Mouse (Mus musculus) embryonic facial prominence, embryonic 15.5 days (tissue): ENCODE data around the gene Trem3. TPM values are rescaled to one million over a fixed set of nuclear protein-coding genes. Genes with fewer than 3 reads are reported as not detected.

Source experiments
- ATAC-seq: fragments of 200-750 bp; cut with Nextera tagmentation; 2 replicates; pipeline ENCODE4 v1.8.0; 2017; ENCODE audit warnings: low read depth, moderate TSS enrichment; ENCODE audit not compliant: insufficient number of reproducible peaks, low FRiP score, low TSS enrichment
- H3K27ac ChIP-seq: fragments of 300-500 bp; sonication (generic); replicated peaks from 2 replicates; pipeline ENCODE4 v1.5.1; 2015; ENCODE audit warnings: mild to moderate bottlenecking, inconsistent platforms
- H3K27me3 ChIP-seq: fragments of 300-500 bp; sonication (generic); 2 replicates; pipeline ENCODE4 v1.6.1; 2015; ENCODE audit warnings: inconsistent platforms
- H3K36me3 ChIP-seq: fragments of 300-500 bp; sonication (generic); 2 replicates; pipeline ENCODE4 v1.6.1; 2015; ENCODE audit warnings: mild to moderate bottlenecking, inconsistent platforms
- H3K4me1 ChIP-seq: fragments of 300-500 bp; sonication (generic); 2 replicates; pipeline ENCODE4 v1.6.1; 2015; ENCODE audit warnings: inconsistent platforms
- H3K4me2 ChIP-seq: fragments of 300-500 bp; sonication (generic); replicated peaks from 2 replicates; pipeline ENCODE4 v1.6.1; 2015; ENCODE audit warnings: mild to moderate bottlenecking, inconsistent platforms
- H3K4me3 ChIP-seq: fragments of 300-500 bp; sonication (generic); replicated peaks from 2 replicates; pipeline ENCODE4 v1.5.1; 2015; ENCODE audit warnings: mild to moderate bottlenecking, inconsistent platforms
- H3K9ac ChIP-seq: fragments of 300-500 bp; sonication (generic); 2 replicates; pipeline ENCODE4 v1.6.1; 2015; ENCODE audit warnings: inconsistent platforms
- H3K9me3 ChIP-seq: fragments of 300-500 bp; sonication (generic); replicated peaks from 2 replicates; pipeline ENCODE4 v1.6.1; 2016; ENCODE audit warnings: inconsistent platforms
- WGBS: fragments of 180-500 bp; shearing (Covaris S2); methylation state at CpG from one replicate; pipeline ENCODE4 v1.1.7; 2015; 5-methylcytosine and 5-hydroxymethylcytosine counted together
- polyA plus RNA-seq: library from polyadenylated mRNA; unstranded; fragments of >200 nt; fragmentation: Nextera tagmentation; extraction: Ambion mirVana; gene quantifications from 2 replicates; pipeline ENCODE4 v1.2.1, GENCODE M21; 2015

Gene Trem3
- polyA plus RNA-seq, 1 experiment from 2014 or later = not detected

GRCm38 (mm10) chr17:48299203-48299602, 51.6 kb downstream of the Trem3 start, which contains the start of gene Treml2:
Treml2 (plus strand) TSS chr17:48299498.
- no peak for ATAC-seq
- 31% methylated on average over 3 of the region's 4 CpGs for WGBS
- H3K4me1 ChIP-seq = no peaks in the 10 kb centered on the region
- H3K27ac ChIP-seq = no peak within 1 kb of the TSS
- no peak within 1 kb of the TSS for H3K4me3 ChIP-seq
- no peak within 1 kb of the TSS for H3K9ac ChIP-seq
- H3K27me3 ChIP-seq = no peaks in the 10 kb centered on the region
- no peaks in the 10 kb centered on the region for H3K9me3 ChIP-seq
- no peaks in the 10 kb centered on the region for H3K36me3 ChIP-seq
- H3K4me2 ChIP-seq = no peak within 1 kb of the TSS

DNA sequence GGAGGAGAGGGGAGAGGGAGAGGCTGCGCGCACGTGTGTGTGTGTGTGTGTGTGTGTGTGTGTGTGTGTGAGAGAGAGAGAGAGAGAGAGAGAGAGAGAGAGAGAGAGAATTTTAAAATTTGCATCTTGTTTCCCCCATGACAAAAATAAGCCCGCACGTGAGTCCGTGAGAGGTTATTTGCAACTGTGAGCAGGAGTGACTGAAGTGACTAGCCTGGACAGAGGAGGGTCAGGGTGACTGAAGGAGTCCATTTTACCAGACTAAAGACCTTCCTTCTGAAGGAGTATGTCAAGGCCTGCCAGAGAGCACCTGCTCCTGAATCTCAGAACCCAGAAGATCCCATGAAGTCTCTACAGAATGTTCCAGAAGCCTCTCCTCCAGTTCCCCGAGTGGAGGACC, 52.2 kb downstream of the Trem3 start:
- Histone ChIP-seq H3K36me3 (no peaks in the 10 kb centered on the region), H3K4me3 (no peak overlapping the region), H3K9me3 (no peaks in the 10 kb centered on the region), H3K27me3 (no peaks in the 10 kb centered on the region), H3K4me1 (no peaks in the 10 kb centered on the region), H3K4me2 (no peak overlapping the region), H3K27ac (no peak overlapping the region), H3K9ac (no peak overlapping the region)
- no peak for ATAC-seq
- 46% methylated on average over 7 of the region's 7 CpGs for WGBS

- no peak overlapping the region for H3K4me2 ChIP-seq
- no peaks in the 10 kb centered on the region for H3K36me3 ChIP-seq
- no peak for ATAC-seq
- H3K4me3 ChIP-seq = no peak overlapping the region
- H3K9me3 ChIP-seq = no peaks in the 10 kb centered on the region
- no peak overlapping the region for H3K27ac ChIP-seq
- no peak overlapping the region for H3K9ac ChIP-seq
- no peaks in the 10 kb centered on the region for H3K4me1 ChIP-seq
- no peaks in the 10 kb centered on the region for H3K27me3 ChIP-seq
- WGBS = 48% methylated on average over 7 of the region's 7 CpGs
Measured at GRCm38 (mm10) chr17:48300199-48300598, 52.6 kb downstream of the Trem3 start.

DNA sequence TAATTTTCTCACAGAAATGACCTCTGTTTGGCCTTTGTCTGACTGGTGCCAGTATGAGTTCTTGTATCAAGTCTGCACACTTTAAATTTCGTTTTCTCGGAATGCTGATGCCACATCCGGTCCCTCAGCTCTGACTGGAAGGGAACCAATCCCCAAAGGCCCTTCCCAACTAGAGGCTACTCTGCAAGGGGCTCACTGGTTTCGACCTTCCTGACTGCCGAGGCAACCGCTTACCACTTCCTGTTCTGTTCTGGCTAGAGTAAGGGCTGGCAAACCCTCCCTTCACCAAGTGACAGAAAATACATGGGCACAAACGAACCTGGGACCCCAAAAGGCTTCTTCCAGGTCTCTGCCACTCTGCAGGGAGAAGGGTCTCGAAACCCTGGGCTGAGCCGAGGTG, 53.3 kb downstream of the Trem3 start:
- Histone ChIP-seq H3K4me3 (no peak overlapping the region), H3K9ac (no peak overlapping the region), H3K36me3 (no peaks in the 10 kb centered on the region), H3K4me1 (no peaks in the 10 kb centered on the region), H3K27me3 (no peaks in the 10 kb centered on the region), H3K27ac (no peak overlapping the region), H3K4me2 (no peak overlapping the region), H3K9me3 (no peaks in the 10 kb centered on the region)
- 64% methylated on average over 9 of the region's 9 CpGs for WGBS
- ATAC-seq = no peak

GRCm38 (mm10) chr17:48301792-48302191, 54.2 kb downstream of the Trem3 start:
- Histone ChIP-seq H3K4me1 (no peaks in the 10 kb centered on the region), H3K36me3 (no peaks in the 10 kb centered on the region), H3K4me3 (no peak overlapping the region), H3K9ac (no peak overlapping the region), H3K4me2 (no peak overlapping the region), H3K27ac (no peak overlapping the region), H3K27me3 (no peaks in the 10 kb centered on the region), H3K9me3 (no peaks in the 10 kb centered on the region)
- 82% methylated on average over 5 of the region's 5 CpGs for WGBS
- no peak for ATAC-seq

Other genes starting within 250 kb of the Trem3 start
- gene 1700122O11Rik, start 209.5 kb upstream of the Trem3 start, polyA plus RNA-seq = not detected in 2 replicates
- not detected in 2 replicates for gene 1700067P10Rik, start 158.5 kb upstream of the Trem3 start, polyA plus RNA-seq
- not detected in 2 replicates for gene 9830107B12Rik, start 101.5 kb upstream of the Trem3 start, polyA plus RNA-seq
- 0.35 TPM in 1 of 2 replicates, not detected in the other for gene A530064D06Rik, start 80.5 kb upstream of the Trem3 start, polyA plus RNA-seq
- gene Trem1, start 15.0 kb upstream of the Trem3 start, polyA plus RNA-seq = 0.11 TPM in 1 of 2 replicates, not detected in the other
- 0.15 and 0.42 TPM in 2 replicates for gene Treml4, start 16.5 kb downstream of the Trem3 start, polyA plus RNA-seq
- gene Treml2, start 51.7 kb downstream of the Trem3 start, polyA plus RNA-seq = 0.05 and 0.13 TPM in 2 replicates
- 0.24 and 0.27 TPM in 2 replicates for gene B430306N03Rik, start 68.4 kb downstream of the Trem3 start, polyA plus RNA-seq
- gene Trem2, start 98.6 kb downstream of the Trem3 start, polyA plus RNA-seq = 4.3 and 5.8 TPM in 2 replicates
- gene Treml1, start 112.1 kb downstream of the Trem3 start, polyA plus RNA-seq = 0.98 and 1.0 TPM in 2 replicates
- gene Nfya, start 162.1 kb downstream of the Trem3 start, polyA plus RNA-seq = 14.2 TPM in 2 replicates
- 46.5 TPM in 2 replicates for gene Oard1, start 162.2 kb downstream of the Trem3 start, polyA plus RNA-seq
- gene Apobec2, start 185.2 kb downstream of the Trem3 start, polyA plus RNA-seq = 25.7 and 38.4 TPM in 2 replicates
- gene Tspo2, start 203.7 kb downstream of the Trem3 start, polyA plus RNA-seq = 1.6 and 2.4 TPM in 2 replicates
- gene Unc5cl, start 207.1 kb downstream of the Trem3 start, polyA plus RNA-seq = 0.43 TPM in 1 of 2 replicates, not detected in the other